Mouse (Mus musculus): ENCODE results near the gene Trappc13. TPM values are rescaled to one million over a fixed set of nuclear protein-coding genes. Genes with fewer than 3 reads are reported as not detected.
A peak's percentile ranks its signal among the peaks of the same experiment; 100 is the strongest.

The Trappc13 gene
- total RNA-seq, 2 experiments from 2014 or later = 35.3 to 36.1 TPM

DNA sequence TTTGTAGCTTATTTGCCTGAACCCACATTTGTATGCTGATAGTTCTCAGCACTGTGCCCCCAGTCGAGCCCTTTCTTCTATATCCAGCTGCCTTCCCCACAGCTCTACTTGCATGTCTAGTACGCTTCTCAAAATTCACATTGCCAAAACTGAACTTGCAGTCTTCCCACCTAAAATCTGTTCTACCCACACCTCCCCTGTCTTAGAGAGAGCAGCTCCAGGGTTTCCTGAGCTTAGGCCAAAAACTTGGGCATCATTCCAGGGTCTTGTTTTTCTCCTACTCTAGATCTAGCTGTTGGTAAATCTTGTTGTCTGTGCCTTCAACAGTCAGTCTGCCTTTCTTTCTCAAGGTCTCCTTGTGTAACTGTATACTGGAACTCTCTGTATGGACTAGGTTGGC is 63.4 kb downstream of the Trappc13 start:
- DNase-seq = no peak

DNA sequence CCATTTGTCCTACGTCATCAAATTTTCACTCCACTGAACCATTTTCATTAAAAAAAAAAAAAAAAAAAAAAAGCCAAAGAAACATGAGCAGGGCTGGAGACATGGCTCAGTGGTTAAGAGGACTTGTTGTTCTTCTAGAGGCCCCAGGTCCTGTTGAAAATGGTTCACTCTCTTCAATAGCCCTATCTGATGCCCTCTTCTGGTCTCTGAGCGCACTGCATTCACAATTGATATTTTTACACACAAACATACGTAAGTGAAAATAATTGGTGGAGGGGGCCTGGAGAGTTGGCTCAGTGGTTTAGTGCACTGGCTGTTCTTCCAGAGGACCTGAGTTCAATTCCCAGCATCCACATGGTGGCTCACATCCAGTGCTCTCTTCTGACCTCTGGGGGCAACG is 64.5 kb downstream of the Trappc13 start:
- DNase-seq = no peak

DNA sequence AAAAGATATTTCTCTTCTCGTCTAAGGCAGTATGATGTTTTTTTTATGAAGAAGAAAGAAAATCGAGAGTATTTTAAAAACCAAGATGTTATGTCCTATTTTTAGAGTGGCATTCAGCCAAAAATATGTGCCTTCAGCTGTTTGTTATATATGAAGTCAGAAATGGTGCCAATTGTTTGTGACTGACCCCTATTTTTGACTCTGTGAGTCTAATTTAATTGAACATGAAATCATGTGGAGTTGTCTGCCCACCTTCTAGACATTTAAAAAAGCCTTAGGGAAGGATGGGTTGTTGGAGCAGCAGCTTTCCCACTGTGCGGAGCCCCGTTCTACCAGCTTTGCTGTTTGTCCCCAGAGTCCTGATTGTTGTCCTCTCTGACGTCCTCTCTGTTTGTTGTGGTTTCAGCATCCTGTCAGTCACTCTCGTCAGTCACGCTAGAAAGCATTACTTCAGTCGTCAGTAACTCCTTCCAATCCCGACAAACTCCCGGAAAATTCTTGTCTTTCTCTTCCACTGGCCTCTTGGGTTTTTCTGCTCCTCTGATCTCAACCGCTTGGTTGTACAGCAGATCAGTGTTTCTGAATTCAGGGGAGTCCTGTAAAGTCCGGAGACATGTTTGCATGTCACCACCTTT is 65.9 kb downstream of the Trappc13 start:
- DNase-seq = no peak

DNA sequence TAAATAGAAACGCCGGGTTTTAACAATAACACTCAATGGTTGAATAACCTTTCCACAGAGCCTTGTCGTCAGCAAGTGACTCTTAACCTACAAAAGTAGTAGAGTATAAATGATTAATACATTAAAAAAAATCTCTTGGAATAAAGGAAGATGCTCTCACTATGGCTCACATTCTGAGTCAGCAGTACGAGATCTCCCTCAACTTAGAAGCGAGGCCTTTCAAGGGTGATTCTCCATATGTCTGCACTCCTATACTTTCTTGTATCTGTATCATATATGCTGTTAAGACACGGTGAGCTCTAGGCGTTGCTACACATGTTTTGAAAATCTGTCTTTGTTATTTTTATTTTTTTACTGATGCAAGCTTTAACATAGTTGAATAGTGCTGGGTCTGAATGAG is 67.7 kb downstream of the Trappc13 start:
- DNase-seq = no peak

DNA sequence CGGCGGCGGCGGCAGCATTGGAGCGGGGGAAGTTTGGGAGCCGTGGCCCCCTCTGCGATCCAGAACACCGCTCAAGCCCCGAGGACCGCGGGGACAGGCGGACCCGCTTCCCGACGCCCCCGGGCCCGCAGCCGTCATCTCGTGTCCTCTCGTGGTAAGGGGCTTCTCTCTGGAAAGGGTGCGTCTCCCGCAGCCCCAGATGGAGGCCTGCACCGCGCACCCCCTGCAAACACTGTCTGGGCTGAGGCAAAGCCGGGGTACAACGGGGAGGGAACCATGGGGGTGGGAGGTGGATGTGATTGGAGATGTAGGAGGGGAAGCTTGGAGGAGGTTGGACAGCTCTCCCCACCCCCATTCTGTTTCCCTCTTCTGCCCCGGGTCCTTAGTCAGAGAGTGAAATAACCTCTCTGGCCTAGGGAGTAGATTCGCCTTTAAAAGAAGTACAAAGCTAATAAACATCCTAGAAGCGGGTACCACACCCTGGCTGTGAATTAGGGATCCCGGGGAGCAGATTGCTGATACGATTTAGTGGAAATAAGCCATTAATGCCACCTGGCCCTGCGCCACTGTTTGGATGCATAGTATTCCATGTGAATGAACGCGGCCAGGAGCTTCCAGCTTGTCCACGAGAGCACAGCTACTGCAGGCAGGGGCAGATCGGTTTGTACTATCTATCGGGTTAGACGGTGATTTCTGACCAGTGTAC is 68.3 kb downstream of the Trappc13 start:
- peak; percentile 38 to 63 for DNase-seq

DNA sequence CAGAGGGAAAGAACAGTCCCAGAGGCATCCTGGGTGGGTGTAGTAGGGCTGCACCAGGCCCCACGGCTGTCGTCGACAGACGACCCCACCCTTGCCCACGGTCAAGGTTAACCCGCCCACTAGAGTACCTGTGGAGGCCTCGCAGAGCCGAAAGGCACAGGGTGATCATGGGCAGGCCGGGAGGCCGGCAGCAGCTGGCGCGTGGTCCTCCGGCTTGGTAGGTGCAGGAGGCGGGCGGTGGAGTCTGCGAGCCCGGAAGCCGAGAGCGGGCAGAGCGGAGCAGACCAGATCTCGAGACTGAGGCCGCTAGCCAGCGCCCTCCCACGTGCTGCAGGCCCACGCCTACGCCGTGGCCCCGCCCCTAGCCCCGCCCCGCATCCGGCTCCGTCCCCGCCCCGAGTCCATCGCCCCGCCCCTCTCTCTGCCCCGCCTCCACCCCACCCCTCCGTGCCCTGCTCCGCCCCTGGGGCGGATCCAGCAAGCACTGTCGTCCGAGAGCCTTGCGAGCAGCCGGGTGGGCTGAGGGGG is 68.9 kb downstream of the Trappc13 start, which contains the start of the genes Nln and Sgtb:
TSS of gene Nln (minus strand) at position 327 of the 528 bp plus-strand sequence.
TSS of gene Sgtb (plus strand) at position 454 of the 528 bp plus-strand sequence.
- DNase-seq = peak; percentile 83 to 92

DNA sequence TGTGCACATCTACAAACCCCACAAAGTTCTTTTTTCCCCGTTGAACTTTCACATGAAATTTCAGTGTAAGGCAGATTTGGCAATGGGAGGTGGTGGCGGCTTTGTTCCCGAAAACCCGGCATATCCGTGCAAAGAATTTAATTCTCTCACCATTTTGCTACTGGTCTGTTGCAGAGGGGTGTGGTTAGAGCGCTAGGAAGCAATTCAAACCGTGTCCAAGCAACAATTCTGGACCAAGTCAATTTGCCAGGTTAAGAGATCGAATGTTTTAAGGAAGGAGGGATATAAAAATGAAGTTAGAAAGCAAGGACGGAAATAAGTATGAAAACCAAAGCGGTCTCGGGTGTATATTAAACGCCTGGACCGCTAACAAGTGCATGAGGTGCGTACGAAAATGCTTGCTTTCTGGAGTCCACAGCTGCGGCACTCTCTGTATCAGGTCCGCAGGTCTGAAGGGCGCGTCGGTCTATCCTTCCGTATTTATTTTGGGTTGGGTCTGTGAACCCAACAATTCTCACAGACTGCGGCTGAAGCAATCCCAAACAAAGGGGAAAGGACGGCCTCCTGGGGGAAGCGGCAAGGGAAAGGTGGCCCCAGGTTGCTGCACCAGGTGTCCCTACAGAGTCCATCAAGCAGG is 69.5 kb downstream of the Trappc13 start:
- peak in 1 of 2 experiments; percentile 25 for DNase-seq

DNA sequence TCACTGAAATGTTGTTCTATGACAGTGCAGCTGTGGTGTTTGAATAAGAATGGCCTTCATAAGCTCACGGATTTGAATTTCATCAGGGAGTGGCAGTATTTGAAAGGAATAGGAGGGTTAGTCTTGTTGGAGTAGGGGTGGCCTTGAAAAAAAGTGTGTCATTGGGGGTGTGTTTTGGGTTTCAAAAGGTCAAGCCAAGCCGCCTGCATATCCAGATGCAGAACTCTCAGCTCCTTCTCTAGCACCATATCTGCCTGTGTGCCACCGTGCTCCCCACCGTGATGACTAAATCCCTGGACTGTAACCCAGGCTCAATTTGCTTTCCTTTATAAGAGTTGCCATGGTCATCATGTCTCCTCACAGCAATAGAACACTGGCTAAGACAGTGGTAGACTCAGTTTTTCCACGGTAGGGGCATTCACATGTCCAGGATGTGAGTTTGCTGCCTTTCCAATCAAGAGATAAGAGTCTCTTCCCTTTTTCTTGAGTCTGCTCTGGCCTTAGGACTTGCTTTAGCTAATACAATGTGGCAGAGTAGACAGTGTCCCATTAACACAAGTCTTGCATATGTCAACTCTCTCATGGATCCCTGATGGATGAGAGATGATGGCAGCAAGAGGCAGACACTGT is 76.5 kb downstream of the Trappc13 start:
- DNase-seq = no peak

DNA sequence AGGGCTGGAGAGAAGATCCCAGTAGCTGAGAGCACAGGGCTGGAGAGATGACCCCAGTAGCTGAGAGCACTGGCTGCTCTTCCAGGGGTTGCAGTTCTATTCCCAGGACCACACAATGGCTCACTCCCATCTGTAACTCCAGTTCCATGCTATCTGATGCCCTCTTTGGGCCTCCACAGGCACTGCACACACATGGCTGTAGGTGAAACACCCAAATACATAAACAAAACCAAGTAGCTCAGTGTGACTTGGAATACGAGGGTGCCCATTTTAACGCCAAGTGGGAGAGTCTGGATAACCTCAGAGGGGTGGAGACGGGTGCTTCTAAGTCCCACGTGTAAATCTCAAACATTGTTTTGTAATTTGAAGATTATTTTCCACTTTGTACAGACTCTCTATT is 77.9 kb downstream of the Trappc13 start:
- DNase-seq = no peak

DNA sequence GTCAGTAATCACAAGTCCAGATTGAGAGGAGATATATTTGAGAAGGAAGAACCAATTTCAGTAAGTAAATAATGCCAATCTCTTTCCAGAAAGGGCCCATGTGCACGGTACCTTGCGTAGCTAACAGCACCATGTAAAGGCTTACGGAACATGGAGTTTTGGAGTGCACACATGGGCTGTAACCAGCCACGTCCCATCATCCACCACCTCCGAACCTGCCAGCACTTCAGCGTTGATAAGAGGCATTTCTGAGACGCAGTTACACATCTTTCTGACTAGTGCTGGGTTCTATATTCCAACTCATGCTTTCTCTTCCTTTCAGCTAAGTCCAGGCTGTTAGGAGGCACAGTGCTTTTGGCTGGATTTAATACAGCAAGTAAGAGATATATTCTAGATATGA is 81.1 kb downstream of the Trappc13 start:
- DNase-seq = no peak

DNA sequence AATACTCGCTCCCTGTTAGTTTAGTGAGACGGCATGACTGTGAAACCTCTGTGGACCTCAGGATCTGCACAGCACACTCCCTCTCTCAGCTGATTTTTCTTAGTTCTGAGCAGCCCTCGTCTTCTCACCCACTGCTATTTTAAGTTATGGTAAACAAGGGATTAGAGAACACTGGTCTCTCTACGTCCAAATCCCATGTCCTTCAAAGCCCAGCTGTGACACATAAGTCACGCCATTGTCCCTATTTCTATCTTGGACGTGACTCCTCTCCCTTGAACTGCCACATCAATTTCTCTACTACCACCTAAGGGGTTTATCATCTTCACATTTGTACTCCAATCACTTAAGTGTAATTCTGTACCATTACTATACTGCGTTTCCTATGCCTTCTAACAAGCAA is 82.3 kb downstream of the Trappc13 start:
- no peak for DNase-seq

DNA sequence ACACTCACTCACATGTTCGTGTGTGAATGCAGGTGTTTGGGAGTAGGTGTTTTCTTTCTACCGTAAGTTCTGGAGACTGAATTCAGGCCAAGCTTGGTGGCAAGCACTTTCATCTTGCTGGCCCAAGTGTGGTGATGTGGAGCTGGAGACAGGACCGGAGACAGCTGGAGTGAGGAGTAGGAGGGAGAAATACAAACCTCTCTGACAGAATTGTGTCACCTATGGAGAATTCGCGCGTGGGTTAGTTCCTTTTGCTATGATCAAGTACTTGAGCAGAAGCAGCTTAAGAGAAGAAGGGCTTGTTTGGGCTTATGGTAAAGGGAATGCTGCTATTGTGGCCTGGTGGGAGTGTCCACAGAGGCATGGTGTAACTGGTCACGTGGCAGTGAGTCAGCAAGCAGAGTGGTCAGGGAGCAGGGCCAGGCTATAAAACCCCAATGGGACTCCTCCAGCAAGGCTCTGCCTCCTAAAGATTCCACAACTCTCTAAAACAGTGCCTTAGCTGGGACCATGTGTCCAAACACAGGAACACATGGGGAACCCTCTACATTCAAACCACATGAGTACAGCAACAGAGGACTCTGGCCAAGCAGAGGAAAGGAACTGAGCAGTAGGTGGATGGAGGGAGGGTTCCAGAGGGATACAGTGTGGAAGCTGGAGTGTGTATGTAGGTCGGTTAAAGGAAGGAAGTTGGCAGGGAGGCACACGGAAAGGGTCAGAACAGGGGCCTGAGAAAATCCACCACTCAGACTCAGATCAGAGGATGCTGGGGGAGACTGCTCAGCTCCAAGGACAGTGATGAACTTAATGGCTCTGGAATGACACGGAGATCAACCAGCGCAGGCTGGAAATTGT is 83.5 kb downstream of the Trappc13 start:
- peak; percentile 35 to 54 for DNase-seq

Other genes starting within 250 kb of the Trappc13 start
- gene Nln, start 68.9 kb downstream of the Trappc13 start, total RNA-seq (2021) = 10 to 100 TPM; 11.2 to 14.9 TPM
- under 1 TPM; 0.82 to 0.87 TPM for gene Sgtb, start 68.7 kb downstream of the Trappc13 start, total RNA-seq (2021)
- gene Trim23, start 328 bp upstream of the Trappc13 start, total RNA-seq (2021) = 10 to 100 TPM; 22.4 to 24.5 TPM
- gene Cenpk, start 50.1 kb upstream of the Trappc13 start, total RNA-seq (2021) = under 1 TPM in 1 of 2 experiments, not detected in 1; 0.77 TPM
- 1 to 10 TPM; 6.2 to 7.1 TPM for gene Ppwd1, start 50.4 kb upstream of the Trappc13 start, total RNA-seq (2021)
- gene Adamts6, start 109.4 kb upstream of the Trappc13 start, total RNA-seq (2021) = 1 to 10 TPM; 1.5 to 3.7 TPM